16 mouse cellular contexts compared by ENCODE assay signal in genomic region chr5:98172502-98173181, GRCm38 (mm10). TPM values are rescaled to one million over a fixed set of nuclear protein-coding genes. Genes with fewer than 3 reads are reported as not detected.
DNase-seq lines count a peak whose midpoint lies in the region; ATAC-seq and TF ChIP-seq lines count a peak whose summit lies in the region.
"Had no signal": no experiment of that assay in that cellular context is flagged by ENCODE, and none has a peak within 500 bp of the region (broad histone marks: within the 10 kb centered on the region; RNA-seq: fewer than 3 reads in every experiment).

No protein-coding gene starts in this region.

- ATAC-seq in forebrain, embryonic 11.5 days (replicated peaks; ENCODE audit: low FRiP score), result no peak
- no peak for ATAC-seq in forebrain, embryonic 15.5 days (replicated peaks)
- ATAC-seq in hindbrain, embryonic 14.5 days (ENCODE audit: low FRiP score), result no peak
- ATAC-seq in hematopoietic stem cell, adult 5-6 weeks (replicated peaks in 1 of 2; ENCODE audit: insufficient read depth in 1 of 2, low FRiP score in 2 of 2, low TSS enrichment in 1 of 2, low read depth in 1 of 2, poor library complexity in 2 of 2, severe bottlenecking in 2 of 2), result peak; percentile 27 to 46
- no peak for ATAC-seq in stomach, postnatal 0 days (ENCODE audit: low FRiP score, low TSS enrichment)
- ATAC-seq: midbrain, embryonic 15.5 days had no signal

- no peak overlapping the region for H3K9ac ChIP-seq in forebrain, embryonic 11.5 days (ENCODE audit: low read length)
- H3K9ac ChIP-seq in forebrain, embryonic 15.5 days (replicated peaks), result no peak overlapping the region
- H3K9ac ChIP-seq in hindbrain, embryonic 14.5 days, result no peak overlapping the region
- no peak overlapping the region for H3K9ac ChIP-seq in stomach, postnatal 0 days (ENCODE audit: low read length)
- H3K9ac ChIP-seq: liver, embryonic 14.5 days; midbrain, embryonic 15.5 days had no signal

- H3K27me3 ChIP-seq in forebrain, embryonic 11.5 days (ENCODE audit: control insufficient read depth, insufficient read depth, low read length), result peaks cover 63% of the 10 kb centered on the region
- H3K27me3 ChIP-seq in forebrain, embryonic 15.5 days, result peaks cover 40% of the 10 kb centered on the region
- peaks cover 100% of the 10 kb centered on the region for H3K27me3 ChIP-seq in hindbrain, embryonic 10.5 days (ENCODE audit: insufficient read depth, poor library complexity, severe bottlenecking)
- H3K27me3 ChIP-seq in hindbrain, embryonic 14.5 days (ENCODE audit: control insufficient read depth, insufficient read depth, low read length), result peaks cover 76% of the 10 kb centered on the region
- peaks cover 11% of the 10 kb centered on the region; the same call in 1 of the 2 replicates for H3K27me3 ChIP-seq in stomach, postnatal 0 days (ENCODE audit: control insufficient read depth, insufficient read depth, low read length)

- TF ChIP-seq EP300 in stomach, postnatal 0 days (optimal IDR thresholded peaks at IDR 0.05), result no peak

- H3K4me1 ChIP-seq in forebrain, embryonic 11.5 days (replicated peaks; ENCODE audit: control insufficient read depth, insufficient read depth, low read length), result peaks cover 6% of the 10 kb centered on the region; the same call in 1 of the 2 replicates
- peaks cover 38% of the 10 kb centered on the region for H3K4me1 ChIP-seq in forebrain, embryonic 15.5 days
- peaks cover 50% of the 10 kb centered on the region for H3K4me1 ChIP-seq in hindbrain, embryonic 10.5 days (replicated peaks)
- H3K4me1 ChIP-seq in hindbrain, embryonic 14.5 days (replicated peaks; ENCODE audit: control insufficient read depth, insufficient read depth, low read length), result peaks cover 22% of the 10 kb centered on the region
- H3K4me1 ChIP-seq in stomach, postnatal 0 days (replicated peaks; ENCODE audit: control insufficient read depth, insufficient read depth), result 0 out of 2 replicates have a peak, but pooled peaks cover 4% of the 10 kb centered on the region

- no peaks in the 10 kb centered on the region for H3K36me3 ChIP-seq in forebrain, embryonic 11.5 days (ENCODE audit: control insufficient read depth, insufficient read depth, low read length)
- H3K36me3 ChIP-seq in forebrain, embryonic 15.5 days, result no peaks in the 10 kb centered on the region
- no peaks in the 10 kb centered on the region for H3K36me3 ChIP-seq in hindbrain, embryonic 10.5 days
- H3K36me3 ChIP-seq in hindbrain, embryonic 14.5 days (replicated peaks; ENCODE audit: control insufficient read depth, insufficient read depth), result no peaks in the 10 kb centered on the region
- no peaks in the 10 kb centered on the region for H3K36me3 ChIP-seq in stomach, postnatal 0 days (ENCODE audit: control insufficient read depth, insufficient read depth, low read length)
- H3K36me3 ChIP-seq: midbrain, embryonic 15.5 days had no signal

- WGBS in forebrain, embryonic 11.5 days, result 3% methylated on average over 15 of the region's 15 CpGs
- 4% methylated on average over 15 of the region's 15 CpGs for WGBS in forebrain, embryonic 15.5 days
- WGBS in hindbrain, embryonic 10.5 days, result 3% methylated on average over 15 of the region's 15 CpGs
- 8% methylated on average over 15 of the region's 15 CpGs for WGBS in hindbrain, embryonic 14.5 days
- 10% methylated on average over 15 of the region's 15 CpGs for WGBS in stomach, postnatal 0 days

- H3K27ac ChIP-seq in forebrain, embryonic 11.5 days (ENCODE audit: low read depth, low read length), result no peak overlapping the region
- H3K27ac ChIP-seq in forebrain, embryonic 15.5 days (replicated peaks), result no peak overlapping the region
- 0 out of 2 replicates have a peak overlapping the region, but pooled peaks have one; percentile 16 for H3K27ac ChIP-seq in hindbrain, embryonic 10.5 days
- no peak overlapping the region for H3K27ac ChIP-seq in hindbrain, embryonic 14.5 days
- no peak overlapping the region for H3K27ac ChIP-seq in stomach, postnatal 0 days (replicated peaks)
- H3K27ac ChIP-seq: layer of hippocampus, adult 2 months; liver, embryonic 14.5 days; midbrain, embryonic 15.5 days had no signal

- H3K4me3 ChIP-seq in forebrain, embryonic 11.5 days (ENCODE audit: low read depth, low read length), result no peak overlapping the region
- no peak overlapping the region for H3K4me3 ChIP-seq in forebrain, embryonic 15.5 days
- H3K4me3 ChIP-seq in hindbrain, embryonic 10.5 days, result no peak overlapping the region
- H3K4me3 ChIP-seq in hindbrain, embryonic 14.5 days (replicated peaks; ENCODE audit: low read length), result no peak overlapping the region
- H3K4me3 ChIP-seq in stomach, postnatal 0 days (ENCODE audit: low read depth, low read length), result no peak overlapping the region
- H3K4me3 ChIP-seq: layer of hippocampus, adult 2 months; midbrain, embryonic 15.5 days had no signal

- no peak for TF ChIP-seq CTCF in stomach, postnatal 0 days (IDR thresholded peaks at IDR 0.05; ENCODE audit: low read depth)

- H3K9me3 ChIP-seq in forebrain, embryonic 11.5 days (ENCODE audit: control insufficient read depth, low read length), result no peaks in the 10 kb centered on the region
- no peaks in the 10 kb centered on the region for H3K9me3 ChIP-seq in forebrain, embryonic 15.5 days
- no peaks in the 10 kb centered on the region for H3K9me3 ChIP-seq in hindbrain, embryonic 10.5 days
- H3K9me3 ChIP-seq in hindbrain, embryonic 14.5 days (ENCODE audit: control insufficient read depth, low read length), result no peaks in the 10 kb centered on the region
- H3K9me3 ChIP-seq in stomach, postnatal 0 days (ENCODE audit: control insufficient read depth, low read length), result no peaks in the 10 kb centered on the region
- H3K9me3 ChIP-seq: midbrain, embryonic 15.5 days had no signal

- peak; percentile 47 for DNase-seq in forebrain, embryonic 11.5 days (ENCODE audit: low spot score)
- no peak for DNase-seq in hindbrain, embryonic 10.5 days (ENCODE audit: low spot score)
- DNase-seq in hindbrain, embryonic 14.5 days (ENCODE audit: low spot score), result no peak
- peak; percentile 30 for DNase-seq in Muller cell, postnatal 12 days (ENCODE audit: inconsistent ontology term)
- DNase-seq in thymus, postnatal 14 days, result no peak
- no peak for DNase-seq in stomach, postnatal 0 days (ENCODE audit: low spot score)
- DNase-seq: adrenal gland, postnatal 36 days; cerebellum, adult 9-11 months; thymus, postnatal 25 days had no signal

- H3K4me2 ChIP-seq in forebrain, embryonic 11.5 days (ENCODE audit: low read depth, low read length, severe bottlenecking), result no peak overlapping the region
- H3K4me2 ChIP-seq in forebrain, embryonic 15.5 days (replicated peaks), result no peak overlapping the region; the same call in 1 of the 2 replicates
- no peak overlapping the region for H3K4me2 ChIP-seq in hindbrain, embryonic 14.5 days (replicated peaks)
- H3K4me2 ChIP-seq in stomach, postnatal 0 days (replicated peaks; ENCODE audit: low read depth), result no peak overlapping the region
- H3K4me2 ChIP-seq: midbrain, embryonic 15.5 days had no signal

RNA-seq across cellular contexts. Expression of gene Prdm8, which starts 5.6 kb away (rescaled TPM):
- polyA plus RNA-seq in forebrain, embryonic 11.5 days (2014; fragmentation: Nextera tagmentation; extraction: Ambion mirVana), result 0.96 and 0.97 TPM in 2 replicates
- 7.9 and 8.7 TPM in 2 replicates for polyA plus RNA-seq in forebrain, embryonic 15.5 days (2015; fragmentation: Nextera tagmentation; extraction: Ambion mirVana)
- 0.45 and 0.92 TPM in 2 replicates for polyA plus RNA-seq in hindbrain, embryonic 10.5 days (2016; fragmentation: Nextera tagmentation; extraction: Ambion mirVana)
- 4.9 and 5.3 TPM in 2 replicates for polyA plus RNA-seq in hindbrain, embryonic 14.5 days (2014; fragmentation: Nextera tagmentation; extraction: Ambion mirVana)
- 0.35 TPM in 1 of 2 replicates, not detected in the other for total RNA-seq in hematopoietic stem cell, adult 5-6 weeks (2017)
- polyA plus RNA-seq in stomach, postnatal 0 days (2015; fragmentation: Nextera tagmentation; extraction: Ambion mirVana), result 0.06 and 0.07 TPM in 2 replicates
- total RNA-seq: MEL had no signal
- polyA plus RNA-seq: kidney, embryonic 14.5 days; liver, embryonic 14.5 days had no signal

Comparison
In these comparisons a context has a peak if more than half of its experiments do, and no peak if none do; other contexts are left out.
1. ATAC-seq: peak in hematopoietic stem cell, adult 5-6 weeks (2 of 2); none in forebrain, embryonic 11.5 days (single experiment), forebrain, embryonic 15.5 days (single experiment), hindbrain, embryonic 14.5 days (single experiment) and stomach, postnatal 0 days (single experiment).
2. DNase-seq: peak in forebrain, embryonic 11.5 days (single experiment) and Muller cell, postnatal 12 days (single experiment); none in hindbrain, embryonic 10.5 days (single experiment), hindbrain, embryonic 14.5 days (single experiment), thymus, postnatal 14 days (single experiment) and stomach, postnatal 0 days (single experiment).